Mouse (Mus musculus) megakaryocyte, embryonic 14.5 days (primary cell): ENCODE data around the gene Mybphl.

Experiments used
- FLI1 ChIP-seq: IDR thresholded peaks from 2 replicates; pipeline ENCODE4 v1.6.1; 2012; ENCODE audit warnings: low read length, inconsistent platforms, mixed read lengths
- GATA1 ChIP-seq: IDR thresholded peaks from 3 replicates; pipeline ENCODE4 v1.6.1; 2012; ENCODE audit warnings: mixed read lengths, low read length, inconsistent platforms, borderline replicate concordance

DNA sequence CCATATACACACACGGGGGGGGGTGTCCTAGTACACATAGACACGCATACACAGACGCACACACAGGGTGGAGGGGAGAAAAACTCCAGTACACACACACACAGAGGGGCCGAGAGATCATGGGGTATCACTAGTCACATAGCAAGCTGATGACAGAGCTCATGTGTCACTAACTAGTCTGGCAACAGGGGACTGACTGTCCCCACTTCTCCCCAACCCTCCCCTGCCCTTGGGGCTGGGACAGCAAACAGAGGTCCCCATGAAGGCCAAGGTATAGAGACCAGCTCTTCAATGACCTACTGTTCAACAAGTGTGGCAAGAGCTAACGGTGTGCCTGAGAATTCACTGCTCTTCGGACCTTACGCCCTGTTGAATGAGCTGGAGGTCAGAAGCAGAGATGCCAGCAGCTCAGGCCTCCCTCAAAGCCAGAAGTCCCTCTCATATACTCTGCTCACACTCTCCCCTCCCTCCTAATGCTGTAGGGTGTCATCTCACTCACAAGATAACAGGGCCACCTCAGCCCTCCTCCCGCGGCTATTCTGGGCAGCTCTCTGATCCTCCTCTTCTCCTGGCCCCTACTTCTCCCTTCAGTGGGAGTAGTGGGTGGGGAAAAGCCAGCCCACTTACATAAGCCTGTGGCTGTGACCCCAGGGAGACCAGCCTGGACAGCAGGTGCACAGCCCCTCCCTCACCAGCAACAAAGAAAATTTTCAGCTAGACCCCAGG lies at the start of gene Mybphl:
- TF ChIP-seq GATA1 (no peak), FLI1 (no peak)
